Mouse (Mus musculus) central nervous system, embryonic 18 days (tissue): ENCODE data around the gene Olfr1443. TPM values are rescaled to one million over a fixed set of nuclear protein-coding genes. Genes with fewer than 3 reads are reported as not detected.

Experiments
- polyA plus RNA-seq: library from polyadenylated mRNA; depleted of rRNA; stranded (reverse); fragments of >200 nt; gene quantifications from 2 replicates; pipeline ENCODE4 v1.2.3, GENCODE M21; 2012; rRNA removed

Olfr1443 gene
- polyA plus RNA-seq, result not detected in 2 replicates

GRCm38 (mm10) chr19:12677812-12678211 lies at the start of gene Olfr1443:
TSS of gene Olfr1443 (plus strand) at chr19:12678112.

GRCm38 (mm10) chr19:12633176-12633575 lies 44.7 kb upstream of the Olfr1443 start, which contains the start of gene Glyat:
TSS of gene Glyat (plus strand) at chr19:12633308.

GRCm38 (mm10) chr19:12670139-12670538 lies 7.8 kb upstream of the Olfr1443 start, which contains the start of gene Olfr1442:
TSS of gene Olfr1442 (plus strand) at chr19:12670439.

GRCm38 (mm10) chr19:12695590-12695989 lies 17.7 kb downstream of the Olfr1443 start, which contains the start of gene Keg1:
TSS of gene Keg1 (plus strand) at chr19:12695786.

Other genes starting within 250 kb of the Olfr1443 start
- gene Mpeg1, start 217.3 kb upstream of the Olfr1443 start, polyA plus RNA-seq, result 2.0 and 2.1 TPM in 2 replicates
- gene Dtx4, start 176.7 kb upstream of the Olfr1443 start, polyA plus RNA-seq, result 37.1 and 38.0 TPM in 2 replicates
- 4.8 and 5.7 TPM in 2 replicates for gene Fam111a, start 132.4 kb upstream of the Olfr1443 start, polyA plus RNA-seq
- gene Gm4952, start 78.1 kb upstream of the Olfr1443 start, polyA plus RNA-seq, result 0.17 and 0.25 TPM in 2 replicates
- not detected in 2 replicates for gene Glyat, start 44.8 kb upstream of the Olfr1443 start, polyA plus RNA-seq
- not detected in 2 replicates for gene Olfr1442, start 7.7 kb upstream of the Olfr1443 start, polyA plus RNA-seq
- gene Keg1, start 17.7 kb downstream of the Olfr1443 start, polyA plus RNA-seq, result not detected in 2 replicates
- 2.0 and 2.3 TPM in 2 replicates for gene Cntf, start 87.5 kb downstream of the Olfr1443 start, polyA plus RNA-seq
- gene Zfp91, start 118.0 kb downstream of the Olfr1443 start, polyA plus RNA-seq, result 34.7 and 36.6 TPM in 2 replicates
- gene Lpxn, start 118.1 kb downstream of the Olfr1443 start, polyA plus RNA-seq, result 1.1 TPM in 2 replicates
- gene Gm5244, start 168.6 kb downstream of the Olfr1443 start, polyA plus RNA-seq, result not detected in 2 replicates
- gene Olfr1444, start 179.2 kb downstream of the Olfr1443 start, polyA plus RNA-seq, result not detected in 2 replicates
- gene Olfr1445, start 205.7 kb downstream of the Olfr1443 start, polyA plus RNA-seq, result not detected in 2 replicates
- gene Olfr1446, start 215.4 kb downstream of the Olfr1443 start, polyA plus RNA-seq, result not detected in 2 replicates
- gene Olfr1447, start 225.6 kb downstream of the Olfr1443 start, polyA plus RNA-seq, result not detected in 2 replicates
- gene Olfr1448, start 246.3 kb downstream of the Olfr1443 start, polyA plus RNA-seq, result not detected in 2 replicates